ENCODE assay signal across 13 mouse cellular contexts in genomic region chr1:72869275-72869674, GRCm38 (mm10). TPM values are rescaled to one million over a fixed set of nuclear protein-coding genes. Genes with fewer than 3 reads are reported as not detected.
DNase-seq lines count a peak whose midpoint lies in the region; ATAC-seq and TF ChIP-seq lines count a peak whose summit lies in the region.
"Had no signal": no experiment of that assay in that cellular context is flagged by ENCODE, and none has a peak within 500 bp of the region (broad histone marks: within the 10 kb centered on the region; RNA-seq: fewer than 3 reads in every experiment).

No protein-coding gene starts in this region.

- peaks cover 36% of the 10 kb centered on the region for H3K4me1 ChIP-seq in kidney, embryonic 16.5 days (ENCODE audit: insufficient read depth, low read length)
- peaks cover 67% of the 10 kb centered on the region for H3K4me1 ChIP-seq in embryonic facial prominence, embryonic 10.5 days
- H3K4me1 ChIP-seq in midbrain, embryonic 14.5 days (ENCODE audit: control insufficient read depth, insufficient read depth, low read length), result peaks cover 21% of the 10 kb centered on the region

- intact Hi-C loops in gastrocnemius, adult 2 months (cut with DNase I), result no loop called here

- peak overlapping the region; percentile 71; the same call in 1 of the 2 replicates for H3K4me3 ChIP-seq in gastrocnemius, adult 2 months
- no peak overlapping the region for H3K4me3 ChIP-seq in kidney, embryonic 16.5 days (ENCODE audit: low read length)
- peak overlapping the region; percentile 67; the same call in 1 of the 2 replicates for H3K4me3 ChIP-seq in embryonic facial prominence, embryonic 10.5 days
- H3K4me3 ChIP-seq in midbrain, embryonic 14.5 days (replicated peaks; ENCODE audit: low read depth, low read length), result no peak overlapping the region

- H3K9ac ChIP-seq in kidney, embryonic 16.5 days (replicated peaks; ENCODE audit: low read length), result no peak overlapping the region
- H3K9ac ChIP-seq in midbrain, embryonic 14.5 days (replicated peaks; ENCODE audit: low read length), result no peak overlapping the region

- H3K4me2 ChIP-seq in kidney, embryonic 16.5 days (replicated peaks; ENCODE audit: low read depth, low read length), result peak overlapping the region; percentile 94; the same call in 1 of the 2 replicates
- peak overlapping the region; percentile 93 for H3K4me2 ChIP-seq in midbrain, embryonic 14.5 days (ENCODE audit: low read length)

- H3K27ac ChIP-seq in gastrocnemius, adult 2 months, result peak overlapping the region; percentile 89
- no peak overlapping the region for H3K27ac ChIP-seq in kidney, embryonic 16.5 days (ENCODE audit: low read length)
- no peak overlapping the region for H3K27ac ChIP-seq in embryonic facial prominence, embryonic 10.5 days (replicated peaks)
- H3K27ac ChIP-seq in midbrain, embryonic 14.5 days (replicated peaks; ENCODE audit: low read depth, low read length), result no peak overlapping the region

- DNase-seq in gastrocnemius, adult 2 months, result peak; percentile 44
- no peak for DNase-seq in gastrocnemius, adult 18-20 months (ENCODE audit: low spot score)
- DNase-seq in kidney, adult 18-20 months, result no peak
- DNase-seq in embryonic facial prominence, embryonic 10.5 days (ENCODE audit: low spot score), result no peak
- DNase-seq in midbrain, embryonic 14.5 days, result no peak
- DNase-seq in urinary bladder, postnatal 36 days (ENCODE audit: low spot score in 2 of 2), result no peak
- no peak for DNase-seq in kidney, postnatal 36 days
- DNase-seq: cerebellum, adult 8-10 months; gastrocnemius, postnatal 10 days; lung, adult 18-20 months; thymus, postnatal 25 days had no signal

- H3K27me3 ChIP-seq in kidney, embryonic 16.5 days (ENCODE audit: insufficient read depth, low read length), result no peaks in the 10 kb centered on the region
- peaks cover 41% of the 10 kb centered on the region for H3K27me3 ChIP-seq in embryonic facial prominence, embryonic 10.5 days (replicated peaks; ENCODE audit: low read depth, poor library complexity, severe bottlenecking)
- H3K27me3 ChIP-seq in midbrain, embryonic 14.5 days (ENCODE audit: control insufficient read depth, insufficient read depth, low read length), result peaks cover 17% of the 10 kb centered on the region; the same call in 1 of the 2 replicates

- TF ChIP-seq CTCF in gastrocnemius, adult 2 months (IDR thresholded peaks at IDR 0.05), result no peak; the same call in 1 of the 2 replicates

- H3K36me3 ChIP-seq in kidney, embryonic 16.5 days (ENCODE audit: insufficient read depth, low read length), result no peaks in the 10 kb centered on the region
- peaks cover 21% of the 10 kb centered on the region for H3K36me3 ChIP-seq in embryonic facial prominence, embryonic 10.5 days (replicated peaks)
- no peaks in the 10 kb centered on the region for H3K36me3 ChIP-seq in midbrain, embryonic 14.5 days (ENCODE audit: control insufficient read depth, insufficient read depth, low read length)

- H3K9me3 ChIP-seq in kidney, embryonic 16.5 days (ENCODE audit: low read length), result no peaks in the 10 kb centered on the region
- no peaks in the 10 kb centered on the region for H3K9me3 ChIP-seq in embryonic facial prominence, embryonic 10.5 days
- H3K9me3 ChIP-seq in midbrain, embryonic 14.5 days (ENCODE audit: control insufficient read depth, low read length), result no peaks in the 10 kb centered on the region

- ATAC-seq in kidney, embryonic 16.5 days (ENCODE audit: low FRiP score, low TSS enrichment), result no peak
- no peak for ATAC-seq in midbrain, embryonic 14.5 days (ENCODE audit: low FRiP score, low TSS enrichment)
- ATAC-seq: Patski had no signal

RNA-seq across cellular contexts. Expression of gene Igfbp5, which starts 5.4 kb away (rescaled TPM):
- total RNA-seq in gastrocnemius, adult 2 months (2021), result 100 to 1,000 TPM; 248 to 267 TPM
- 100 to 1,000 TPM; 189 to 235 TPM for total RNA-seq in gastrocnemius, adult 18-20 months (2021)
- polyA plus RNA-seq in kidney, embryonic 16.5 days (2015; fragmentation: Nextera tagmentation; extraction: Ambion mirVana), result 89.0 and 104 TPM in 2 replicates
- polyA plus RNA-seq in embryonic facial prominence, embryonic 10.5 days (2016; fragmentation: Nextera tagmentation; extraction: Ambion mirVana), result 75.4 and 87.4 TPM in 2 replicates
- polyA plus RNA-seq in midbrain, embryonic 14.5 days (2014; fragmentation: Nextera tagmentation; extraction: Ambion mirVana), result 22.4 and 30.4 TPM in 2 replicates

RNA-seq across cellular contexts. Expression of gene Igfbp2, which starts 45.0 kb away (rescaled TPM):
- total RNA-seq in gastrocnemius, adult 2 months (2021), result not detected
- under 1 TPM; 0.28 to 0.62 TPM for total RNA-seq in gastrocnemius, adult 18-20 months (2021)
- polyA plus RNA-seq in kidney, embryonic 16.5 days (2015; fragmentation: Nextera tagmentation; extraction: Ambion mirVana), result 144 and 152 TPM in 2 replicates
- 474 and 479 TPM in 2 replicates for polyA plus RNA-seq in embryonic facial prominence, embryonic 10.5 days (2016; fragmentation: Nextera tagmentation; extraction: Ambion mirVana)
- 200 and 310 TPM in 2 replicates for polyA plus RNA-seq in midbrain, embryonic 14.5 days (2014; fragmentation: Nextera tagmentation; extraction: Ambion mirVana)

Comparison
In these comparisons a context has a peak if more than half of its experiments do, and no peak if none do; other contexts are left out.
1. H3K4me3 ChIP-seq: peak in gastrocnemius, adult 2 months (single experiment) and embryonic facial prominence, embryonic 10.5 days (single experiment); none in kidney, embryonic 16.5 days (single experiment) and midbrain, embryonic 14.5 days (single experiment).